ENCODE assay signal across 24 mouse cellular contexts in genomic region chr8:124212148-124212547, GRCm38 (mm10). TPM values are rescaled to one million over a fixed set of nuclear protein-coding genes. Genes with fewer than 3 reads are reported as not detected.
A peak's percentile ranks its signal among the peaks of the same experiment; 100 is the strongest.
DNase-seq lines count a peak whose midpoint lies in the region; ATAC-seq and TF ChIP-seq lines count a peak whose summit lies in the region.
"Had no signal": no experiment of that assay in that cellular context is flagged by ENCODE, and none has a peak within 500 bp of the region (broad histone marks: within the 10 kb centered on the region; RNA-seq: fewer than 3 reads in every experiment).

No protein-coding gene starts in this region.

- WGBS in heart, embryonic 13.5 days: 22% methylated on average over 2 of the region's 2 CpGs
- WGBS in heart, postnatal 0 days: 20% methylated on average over 2 of the region's 2 CpGs
- WGBS in heart, adult 2 months: 23% methylated on average over 2 of the region's 2 CpGs
- 72% methylated on average over 2 of the region's 2 CpGs for WGBS in forebrain, embryonic 16.5 days

- no peak overlapping the region for H3K9ac ChIP-seq in heart, embryonic 13.5 days
- no peak overlapping the region for H3K9ac ChIP-seq in heart, postnatal 0 days (replicated peaks; ENCODE audit: low read depth, low read length)
- no peak overlapping the region for H3K9ac ChIP-seq in heart, adult 2 months (ENCODE audit: low read depth, low read length)
- H3K9ac ChIP-seq in forebrain, embryonic 16.5 days (replicated peaks; ENCODE audit: low read depth, low read length): no peak overlapping the region
- H3K9ac ChIP-seq: embryonic facial prominence, embryonic 12.5 days; forebrain, embryonic 15.5 days; hindbrain, embryonic 14.5 days; kidney, embryonic 15.5 days had no signal

- H3K27ac ChIP-seq in heart, embryonic 13.5 days (replicated peaks): peak overlapping the region; percentile 77
- peak overlapping the region; percentile 21 for H3K27ac ChIP-seq in heart, postnatal 0 days (ENCODE audit: low read depth)
- H3K27ac ChIP-seq in heart, adult 2 months: no peak overlapping the region
- H3K27ac ChIP-seq in forebrain, embryonic 16.5 days (ENCODE audit: low read length): no peak overlapping the region
- H3K27ac ChIP-seq: embryonic facial prominence, embryonic 12.5 days; forebrain, embryonic 15.5 days; gastrocnemius, adult 2 months; hindbrain, embryonic 10.5 days; hindbrain, embryonic 14.5 days; kidney, embryonic 15.5 days had no signal

- peak; percentile 41 for ATAC-seq in frontal cortex, adult (ENCODE audit: low TSS enrichment)
- ATAC-seq in heart, embryonic 13.5 days (ENCODE audit: extremely low read depth, insufficient number of reproducible peaks, low FRiP score, low TSS enrichment): no peak
- peak; percentile 70 for ATAC-seq in heart, postnatal 0 days (ENCODE audit: insufficient read depth, low read depth)
- no peak for ATAC-seq in forebrain, embryonic 16.5 days
- ATAC-seq: CD4-positive, CD25-positive, alpha-beta regulatory T cell, adult 4 months; forebrain, embryonic 15.5 days had no signal

- no peak for TF ChIP-seq EP300 in heart, postnatal 0 days (IDR thresholded peaks at IDR 0.05; ENCODE audit: low read depth)
- no peak for TF ChIP-seq EP300 in heart, adult 2 months (IDR thresholded peaks at IDR 0.05; ENCODE audit: insufficient read depth, low read depth, low read length)

- intact Hi-C loops in heart, postnatal 14 days (cut with DNase I): no loop called here
- intact Hi-C loops in heart, adult 2 months (cut with DNase I): no loop called here

- H3K27me3 ChIP-seq in heart, embryonic 13.5 days (replicated peaks): no peaks in the 10 kb centered on the region
- H3K27me3 ChIP-seq in heart, postnatal 0 days (ENCODE audit: control insufficient read depth, insufficient read depth, low read length): no peaks in the 10 kb centered on the region
- H3K27me3 ChIP-seq in heart, adult 2 months (ENCODE audit: control insufficient read depth, insufficient read depth, low read length): no peaks in the 10 kb centered on the region
- H3K27me3 ChIP-seq in forebrain, embryonic 16.5 days (replicated peaks; ENCODE audit: control insufficient read depth, insufficient read depth, low read length): no peaks in the 10 kb centered on the region
- H3K27me3 ChIP-seq: embryonic facial prominence, embryonic 12.5 days; forebrain, embryonic 15.5 days; kidney, embryonic 15.5 days had no signal

- peaks cover 21% of the 10 kb centered on the region for H3K4me1 ChIP-seq in heart, embryonic 13.5 days
- H3K4me1 ChIP-seq in heart, postnatal 0 days (ENCODE audit: control insufficient read depth, insufficient read depth): 0 out of 2 replicates have a peak, but pooled peaks cover 3% of the 10 kb centered on the region
- H3K4me1 ChIP-seq in heart, adult 2 months (ENCODE audit: control insufficient read depth, insufficient read depth, low read length): no peaks in the 10 kb centered on the region
- no peaks in the 10 kb centered on the region for H3K4me1 ChIP-seq in forebrain, embryonic 16.5 days (replicated peaks; ENCODE audit: control insufficient read depth, insufficient read depth, low read length)
- H3K4me1 ChIP-seq: embryonic facial prominence, embryonic 12.5 days; forebrain, embryonic 15.5 days; hindbrain, embryonic 10.5 days had no signal

- TF ChIP-seq POLR2A in heart, adult 2 months (IDR thresholded peaks at IDR 0.05; ENCODE audit: insufficient read depth, low read depth, low read length): no peak

- no peak for DNase-seq in frontal cortex, postnatal 25 days (ENCODE audit: low spot score in 2 of 2)
- DNase-seq in heart, postnatal 14 days: no peak
- DNase-seq in heart, postnatal 0 days (ENCODE audit: low spot score): peak; percentile 32
- DNase-seq in heart, adult 2 months: no peak
- DNase-seq in brain, adult 2 months (ENCODE audit: low read depth, low spot score): peak; percentile 39
- DNase-seq: adrenal gland, adult 8-10 months; adrenal gland, postnatal 36 days; B cell, adult 2 months; cerebellum, adult 11 months; cerebellum, adult 8-10 months; cerebellum, postnatal 25 days; gastrocnemius, adult 2 months; gastrocnemius, postnatal 25 days; kidney, adult 18-20 months had no signal

- no peaks in the 10 kb centered on the region for H3K9me3 ChIP-seq in heart, embryonic 13.5 days
- no peaks in the 10 kb centered on the region for H3K9me3 ChIP-seq in heart, postnatal 0 days (replicated peaks; ENCODE audit: control insufficient read depth, low read length)
- no peaks in the 10 kb centered on the region for H3K9me3 ChIP-seq in forebrain, embryonic 16.5 days (ENCODE audit: control insufficient read depth, low read length)
- H3K9me3 ChIP-seq: embryonic facial prominence, embryonic 12.5 days; forebrain, embryonic 15.5 days; hindbrain, embryonic 10.5 days; kidney, embryonic 15.5 days had no signal

- H3K36me3 ChIP-seq in heart, embryonic 13.5 days: no peaks in the 10 kb centered on the region
- H3K36me3 ChIP-seq in heart, postnatal 0 days (replicated peaks; ENCODE audit: control insufficient read depth, insufficient read depth, low read length): no peaks in the 10 kb centered on the region
- H3K36me3 ChIP-seq in heart, adult 2 months (ENCODE audit: control insufficient read depth, insufficient read depth, low read length): no peaks in the 10 kb centered on the region
- no peaks in the 10 kb centered on the region for H3K36me3 ChIP-seq in forebrain, embryonic 16.5 days (ENCODE audit: control insufficient read depth, insufficient read depth)
- H3K36me3 ChIP-seq: embryonic facial prominence, embryonic 12.5 days; forebrain, embryonic 15.5 days; G1E; hindbrain, embryonic 10.5 days; kidney, embryonic 15.5 days had no signal

- no peak for TF ChIP-seq CTCF in heart, postnatal 0 days (IDR thresholded peaks at IDR 0.05; ENCODE audit: low read depth)
- TF ChIP-seq CTCF in heart, adult 2 months (IDR thresholded peaks at IDR 0.05): no peak

- H3K79me2 ChIP-seq in heart, adult 2 months (replicated peaks; ENCODE audit: control insufficient read depth, insufficient read depth, low read length): no peaks in the 10 kb centered on the region

- no peak overlapping the region for H3K4me2 ChIP-seq in heart, embryonic 13.5 days
- H3K4me2 ChIP-seq in heart, postnatal 0 days (ENCODE audit: low read depth, low read length): no peak overlapping the region
- no peak overlapping the region for H3K4me2 ChIP-seq in forebrain, embryonic 16.5 days (ENCODE audit: low read length)
- H3K4me2 ChIP-seq: embryonic facial prominence, embryonic 12.5 days; forebrain, embryonic 15.5 days; hindbrain, embryonic 14.5 days; kidney, embryonic 15.5 days had no signal

- H3K4me3 ChIP-seq in heart, embryonic 13.5 days: no peak overlapping the region
- no peak overlapping the region for H3K4me3 ChIP-seq in heart, postnatal 0 days (ENCODE audit: low read depth, low read length)
- H3K4me3 ChIP-seq in heart, adult 2 months: no peak overlapping the region
- no peak overlapping the region for H3K4me3 ChIP-seq in forebrain, embryonic 16.5 days (replicated peaks; ENCODE audit: low read length)
- H3K4me3 ChIP-seq: embryonic facial prominence, embryonic 12.5 days; forebrain, embryonic 15.5 days; gastrocnemius, adult 2 months; hindbrain, embryonic 10.5 days; kidney, embryonic 15.5 days had no signal

RNA-seq across cellular contexts. Expression of gene Galnt2, which starts 19.0 kb away (rescaled TPM):
- 42.8 and 47.2 TPM in 2 replicates for polyA plus RNA-seq in heart, embryonic 13.5 days (2015; fragmentation: Nextera tagmentation; extraction: Ambion mirVana)
- 10 to 100 TPM; 41.9 to 42.7 TPM for total RNA-seq in heart, postnatal 14 days (2021)
- total RNA-seq in heart, postnatal 0 days (2014; rRNA removed; ENCODE audit: low replicate concordance): 30.0 and 35.4 TPM in 2 replicates
- polyA plus RNA-seq in heart, postnatal 0 days (2015; fragmentation: Nextera tagmentation; extraction: Ambion mirVana): 24.6 and 30.3 TPM in 2 replicates
- total RNA-seq in heart, adult 2 months (2021): 10 to 100 TPM; 35.2 to 42.9 TPM
- 3.7 and 8.8 TPM in 2 replicates for polyA plus RNA-seq in heart, adult 2 months (2012; rRNA removed)
- polyA plus RNA-seq in forebrain, embryonic 16.5 days (2015; fragmentation: Nextera tagmentation; extraction: Ambion mirVana): 47.8 and 48.9 TPM in 2 replicates
- total RNA-seq: G1E had no signal
- polyA plus RNA-seq: G1E had no signal

Comparison
In these comparisons a context has a peak if more than half of its experiments do, and no peak if none do; other contexts are left out.
1. ATAC-seq: peak in frontal cortex, adult (single experiment) and heart, postnatal 0 days (single experiment); none in heart, embryonic 13.5 days (single experiment) and forebrain, embryonic 16.5 days (single experiment).
2. DNase-seq: peak in heart, postnatal 0 days (single experiment) and brain, adult 2 months (single experiment); none in frontal cortex, postnatal 25 days (0 of 2), heart, postnatal 14 days (0 of 2) and heart, adult 2 months (0 of 2).
3. H3K27ac ChIP-seq: peak in heart, embryonic 13.5 days (single experiment) and heart, postnatal 0 days (single experiment); none in heart, adult 2 months (single experiment) and forebrain, embryonic 16.5 days (single experiment).